Mouse (Mus musculus): Measurements from ENCODE around the gene Agbl1. TPM values are rescaled to one million over a fixed set of nuclear protein-coding genes. Genes with fewer than 3 reads are reported as not detected.
"Not testable (repeated sequence)": the region's sequence is repeated elsewhere in the genome, so short reads cannot be mapped to it uniquely, and the experiment has no call there.

Gene Agbl1
- polyA plus RNA-seq, 1 experiment: not detected

DNA sequence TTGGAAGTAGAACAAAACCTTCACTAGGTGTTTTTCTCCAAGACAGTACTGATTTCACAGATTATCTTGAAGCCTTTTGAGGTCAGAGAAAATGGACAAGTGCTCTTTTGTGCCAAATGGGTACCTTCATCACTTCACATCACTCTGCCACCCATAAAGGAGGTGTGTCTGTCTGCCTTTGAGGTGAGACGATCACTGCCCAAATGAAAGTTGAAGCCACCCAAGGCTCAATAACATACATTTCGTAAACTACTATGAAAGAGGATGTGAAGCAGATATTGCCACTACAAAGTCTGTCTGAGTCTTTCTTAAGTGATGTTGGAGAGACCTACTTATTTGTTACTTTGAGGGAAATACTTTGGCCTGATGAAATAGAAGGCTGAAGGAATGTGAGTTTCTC, 4.6 kb downstream of the Agbl1 start:
- Histone ChIP-seq H3K4me1 (ENCODE audit: control insufficient read depth, insufficient read depth, insufficient read length, low read length) (no peaks in the 10 kb centered on the region), H3K36me3 (ENCODE audit: control insufficient read depth, insufficient read depth, low read length) (no peaks in the 10 kb centered on the region), H3K4me3 (ENCODE audit: low read depth, low read length) (no peak overlapping the region), H3K27ac (ENCODE audit: insufficient read depth, low read depth, low read length) (no peak overlapping the region), H3K27me3 (ENCODE audit: control insufficient read depth, insufficient read depth, low read length) (no peaks in the 10 kb centered on the region)
- WGBS: 87% methylated on average over 2 of the region's 2 CpGs
- TF ChIP-seq POLR2A (IDR thresholded peaks at IDR 0.05; ENCODE audit: low read depth, low read length) (no peak), CTCF (IDR thresholded peaks at IDR 0.05; ENCODE audit: extremely low read depth, insufficient read length, insufficient replicate concordance, low read depth, low read length) (no peak)

DNA sequence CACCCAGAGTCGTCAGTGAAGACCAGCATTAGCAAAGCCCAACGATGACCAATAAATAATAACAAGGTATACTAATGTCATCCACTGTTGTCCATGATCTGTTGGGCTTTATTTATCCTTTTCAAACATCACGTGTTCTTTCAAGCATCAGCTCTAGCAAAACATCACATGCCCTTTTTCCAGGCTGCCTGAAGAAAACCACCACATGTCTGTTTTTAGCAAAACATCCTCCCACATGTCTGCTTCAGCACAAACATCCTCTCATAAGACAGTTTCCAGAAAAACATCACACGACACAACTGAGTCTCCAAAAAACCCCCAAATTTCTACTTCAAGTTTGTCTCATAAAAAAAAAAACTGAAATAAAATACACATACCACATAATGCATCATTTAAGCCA, 7.8 kb downstream of the Agbl1 start:
- Histone ChIP-seq H3K27me3 (ENCODE audit: control insufficient read depth, insufficient read depth, low read length) (no peaks in the 10 kb centered on the region), H3K27ac (ENCODE audit: insufficient read depth, low read depth, low read length) (no peak overlapping the region), H3K36me3 (ENCODE audit: control insufficient read depth, insufficient read depth, low read length) (no peaks in the 10 kb centered on the region)

DNA sequence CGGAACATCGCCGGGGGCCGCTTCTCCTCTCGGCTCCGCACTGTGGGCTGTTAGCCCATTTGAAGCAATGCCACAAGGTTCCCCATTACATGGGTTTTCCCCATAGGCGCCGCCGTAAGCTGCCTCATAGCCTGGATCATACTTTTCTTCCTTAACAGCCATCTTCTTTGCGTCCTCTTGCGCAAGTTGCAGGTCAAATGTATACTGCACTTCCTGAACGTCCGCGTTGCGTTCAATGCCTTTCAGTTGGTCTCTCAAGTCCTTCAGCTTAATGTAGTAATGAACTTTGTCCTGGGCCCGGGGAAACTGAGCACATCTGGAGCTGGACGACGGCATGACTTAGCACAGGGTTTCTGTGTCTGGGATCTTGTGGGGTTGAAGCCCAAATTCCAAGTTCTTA, 15.2 kb downstream of the Agbl1 start:
- H3K4me1 ChIP-seq (ENCODE audit: control insufficient read depth, insufficient read depth, insufficient read length, low read length); H3K27ac ChIP-seq (ENCODE audit: insufficient read depth, low read depth, low read length); H3K4me3 ChIP-seq (ENCODE audit: low read depth, low read length); H3K27me3 ChIP-seq (ENCODE audit: control insufficient read depth, insufficient read depth, low read length); H3K36me3 ChIP-seq (ENCODE audit: control insufficient read depth, insufficient read depth, low read length): not testable (repeated sequence)
- 95% methylated on average over 18 of the region's 18 CpGs for WGBS

More for the DNA sequence above, 7.8 kb downstream of the Agbl1 start:
- 77% methylated on average over 4 of the region's 4 CpGs for WGBS
- Histone ChIP-seq H3K4me3 (ENCODE audit: low read depth, low read length) (no peak overlapping the region), H3K4me1 (ENCODE audit: control insufficient read depth, insufficient read depth, insufficient read length, low read length) (no peaks in the 10 kb centered on the region)
- TF ChIP-seq CTCF (IDR thresholded peaks at IDR 0.05; ENCODE audit: extremely low read depth, insufficient read length, insufficient replicate concordance, low read depth, low read length) (no peak), POLR2A (IDR thresholded peaks at IDR 0.05; ENCODE audit: low read depth, low read length) (no peak)

DNA sequence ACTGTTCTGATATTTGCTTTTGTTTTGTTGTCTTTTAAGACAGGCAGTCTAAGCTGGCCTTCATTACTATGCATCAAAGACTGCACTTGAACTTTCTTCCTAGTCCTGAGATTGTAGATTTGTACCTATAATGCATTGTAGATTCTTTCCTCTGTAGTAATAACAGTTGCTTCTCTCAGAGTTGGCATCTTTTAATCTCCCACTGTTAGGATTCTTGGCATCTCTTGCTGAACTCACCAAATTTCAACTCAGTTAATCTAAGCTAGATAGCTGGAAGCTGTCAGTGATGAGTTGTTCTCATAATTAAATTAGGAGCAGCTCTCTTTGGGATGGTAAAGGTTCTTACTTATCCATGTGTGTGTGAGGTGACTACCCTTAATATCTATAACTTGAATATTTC, 45.4 kb downstream of the Agbl1 start:
- H3K27ac ChIP-seq (ENCODE audit: insufficient read depth, low read depth, low read length): no peak overlapping the region
- no peaks in the 10 kb centered on the region for H3K4me1 ChIP-seq (ENCODE audit: control insufficient read depth, insufficient read depth, insufficient read length, low read length)
- no peaks in the 10 kb centered on the region for H3K36me3 ChIP-seq (ENCODE audit: control insufficient read depth, insufficient read depth, low read length)
- no peaks in the 10 kb centered on the region for H3K27me3 ChIP-seq (ENCODE audit: control insufficient read depth, insufficient read depth, low read length)
- no peak overlapping the region for H3K4me3 ChIP-seq (ENCODE audit: low read depth, low read length)
- TF ChIP-seq CTCF (IDR thresholded peaks at IDR 0.05; ENCODE audit: extremely low read depth, insufficient read length, insufficient replicate concordance, low read depth, low read length) (no peak), POLR2A (IDR thresholded peaks at IDR 0.05; ENCODE audit: low read depth, low read length) (no peak)

DNA sequence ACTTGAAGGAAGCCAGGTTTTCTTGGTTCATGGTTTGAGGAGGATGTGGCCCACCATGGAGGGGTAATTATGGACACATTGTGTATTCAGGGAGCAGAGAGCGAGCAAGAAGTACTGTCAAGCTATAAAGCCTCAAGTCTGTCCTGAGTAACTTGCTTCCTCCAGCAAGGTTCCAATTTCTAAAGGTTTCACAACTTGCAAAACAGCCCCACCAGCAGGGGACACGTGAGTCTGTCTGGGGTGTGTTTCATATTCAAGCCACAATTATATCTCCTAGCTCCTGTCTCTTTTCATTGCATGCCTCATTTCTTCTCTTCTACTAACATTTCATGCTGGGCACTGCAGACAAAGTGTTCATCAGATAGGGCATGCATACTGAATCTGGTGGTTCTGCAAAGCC, 53.1 kb downstream of the Agbl1 start:
- no peaks in the 10 kb centered on the region for H3K36me3 ChIP-seq (ENCODE audit: control insufficient read depth, insufficient read depth, low read length)
- H3K4me3 ChIP-seq (ENCODE audit: low read depth, low read length): no peak overlapping the region
- H3K27me3 ChIP-seq (ENCODE audit: control insufficient read depth, insufficient read depth, low read length): no peaks in the 10 kb centered on the region
- TF ChIP-seq POLR2A (IDR thresholded peaks at IDR 0.05; ENCODE audit: low read depth, low read length) (no peak), CTCF (IDR thresholded peaks at IDR 0.05; ENCODE audit: extremely low read depth, insufficient read length, insufficient replicate concordance, low read depth, low read length) (no peak)
- H3K4me1 ChIP-seq (ENCODE audit: control insufficient read depth, insufficient read depth, insufficient read length, low read length): no peaks in the 10 kb centered on the region
- H3K27ac ChIP-seq (ENCODE audit: insufficient read depth, low read depth, low read length): no peak overlapping the region
- WGBS: 37% methylated on average over 2 of the region's 2 CpGs

DNA sequence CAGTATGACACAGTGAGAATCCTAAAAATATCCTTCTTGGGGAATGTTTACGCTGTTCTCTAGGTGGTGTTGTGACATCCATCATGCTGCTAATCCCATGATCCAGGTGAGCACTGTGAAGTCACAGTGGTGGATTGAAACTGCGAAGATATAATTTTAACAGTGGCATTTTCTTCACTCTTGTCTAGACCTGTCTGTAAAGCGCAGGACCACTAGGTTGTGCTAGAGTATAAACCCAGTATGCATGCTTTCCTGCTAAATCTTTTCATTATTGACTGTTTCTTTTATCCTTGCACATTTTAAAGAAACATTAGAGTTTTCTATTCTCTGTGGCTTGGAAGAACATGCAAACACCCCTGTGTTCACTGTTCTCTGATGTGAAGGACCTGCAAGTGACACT, 57.8 kb downstream of the Agbl1 start:
- Histone ChIP-seq H3K27me3 (ENCODE audit: control insufficient read depth, insufficient read depth, low read length) (no peaks in the 10 kb centered on the region), H3K4me1 (ENCODE audit: control insufficient read depth, insufficient read depth, insufficient read length, low read length) (no peaks in the 10 kb centered on the region), H3K27ac (ENCODE audit: insufficient read depth, low read depth, low read length) (no peak overlapping the region), H3K36me3 (ENCODE audit: control insufficient read depth, insufficient read depth, low read length) (no peaks in the 10 kb centered on the region), H3K4me3 (ENCODE audit: low read depth, low read length) (no peak overlapping the region)
- WGBS: 82% methylated on average over 3 of the region's 3 CpGs
- TF ChIP-seq POLR2A (IDR thresholded peaks at IDR 0.05; ENCODE audit: low read depth, low read length) (no peak), CTCF (IDR thresholded peaks at IDR 0.05; ENCODE audit: extremely low read depth, insufficient read length, insufficient replicate concordance, low read depth, low read length) (no peak)

DNA sequence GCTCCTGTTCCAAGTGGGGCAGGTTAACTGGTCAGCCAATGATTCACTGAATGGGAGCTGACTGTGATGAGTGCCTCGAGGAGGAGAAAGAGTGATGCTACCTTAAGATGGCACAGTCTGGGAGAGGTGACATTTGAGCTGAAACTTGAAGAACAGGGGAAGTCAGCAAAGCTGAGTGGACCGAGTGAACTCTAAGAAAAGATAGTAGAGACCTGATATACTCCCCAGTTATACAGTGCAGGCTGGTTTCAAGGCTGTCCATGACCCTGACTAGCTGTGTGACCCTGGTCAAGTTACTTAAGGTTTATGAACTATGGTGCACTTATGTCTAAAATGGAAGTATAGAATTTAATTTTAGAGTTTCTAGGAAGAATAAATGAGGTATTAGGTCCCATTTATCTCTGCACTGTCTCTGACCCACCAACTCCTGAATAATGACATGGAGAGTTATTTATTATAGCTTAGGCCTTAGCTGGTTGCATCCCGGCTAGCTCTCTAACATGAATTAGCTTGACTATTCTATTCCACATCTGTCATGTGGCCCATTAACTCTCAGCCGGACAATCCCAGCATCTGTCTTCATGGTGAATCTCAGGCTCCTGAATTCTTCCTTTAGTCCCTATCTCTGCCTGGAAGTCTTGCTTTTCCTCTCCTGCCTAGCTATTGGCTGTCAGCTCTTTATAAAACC, 92.3 kb downstream of the Agbl1 start:
- TF ChIP-seq CTCF (IDR thresholded peaks at IDR 0.05; ENCODE audit: extremely low read depth, insufficient read length, insufficient replicate concordance, low read depth, low read length): no peak
- no peak for TF ChIP-seq POLR2A (IDR thresholded peaks at IDR 0.05; ENCODE audit: low read depth, low read length)
- Histone ChIP-seq H3K27me3 (ENCODE audit: control insufficient read depth, insufficient read depth, low read length) (no peaks in the 10 kb centered on the region), H3K4me1 (ENCODE audit: control insufficient read depth, insufficient read depth, insufficient read length, low read length) (no peaks in the 10 kb centered on the region), H3K27ac (ENCODE audit: insufficient read depth, low read depth, low read length) (no peak overlapping the region), H3K4me3 (ENCODE audit: low read depth, low read length) (no peak overlapping the region), H3K36me3 (ENCODE audit: control insufficient read depth, insufficient read depth, low read length) (no peaks in the 10 kb centered on the region)
- 71% methylated on average over 4 of the region's 4 CpGs for WGBS

DNA sequence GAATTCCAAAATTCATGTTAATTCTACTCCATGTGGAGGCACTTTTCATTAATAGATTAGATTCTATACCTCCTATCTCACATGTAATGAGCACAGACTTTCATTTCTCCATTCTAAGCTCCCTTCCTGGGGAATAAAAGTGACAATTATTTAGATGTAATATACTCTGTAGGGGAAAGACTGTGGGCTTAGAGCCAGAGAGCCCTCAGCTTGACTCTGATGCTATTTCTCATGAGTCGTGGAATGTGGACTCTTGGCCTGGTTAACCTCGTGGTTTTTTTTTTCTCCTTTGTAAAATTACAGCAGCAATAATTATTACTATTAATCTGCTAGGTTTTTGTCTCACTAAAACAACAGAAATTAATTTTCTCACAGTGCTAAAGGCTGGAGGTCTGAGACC, 96.4 kb downstream of the Agbl1 start:
- no peaks in the 10 kb centered on the region for H3K36me3 ChIP-seq (ENCODE audit: control insufficient read depth, insufficient read depth, low read length)
- 45% methylated on average over 2 of the region's 2 CpGs for WGBS
- no peak overlapping the region for H3K27ac ChIP-seq (ENCODE audit: insufficient read depth, low read depth, low read length)
- no peaks in the 10 kb centered on the region for H3K4me1 ChIP-seq (ENCODE audit: control insufficient read depth, insufficient read depth, insufficient read length, low read length)
- no peak overlapping the region for H3K4me3 ChIP-seq (ENCODE audit: low read depth, low read length)
- H3K27me3 ChIP-seq (ENCODE audit: control insufficient read depth, insufficient read depth, low read length): no peaks in the 10 kb centered on the region
- TF ChIP-seq POLR2A (IDR thresholded peaks at IDR 0.05; ENCODE audit: low read depth, low read length): no peak
- TF ChIP-seq CTCF (IDR thresholded peaks at IDR 0.05; ENCODE audit: extremely low read depth, insufficient read length, insufficient replicate concordance, low read depth, low read length): no peak

Data from small intestine, adult 2 months (tissue).